Mouse (Mus musculus): ENCODE measurements at regions not wholly inside any gene's neighbourhood (a gene's known extent, or its start where the extent isn't known, plus 50 kb on each side); places are given as distances from the start of the nearest gene placed in this dataset.

GRCm38 (mm10) chr2:75403791-75404190 lies 255.3 kb upstream of the Hnrnpa3 start:
- no peak for DNase-seq (ENCODE audit: low spot score in 2 of 2)

GRCm38 (mm10) chr2:75405524-75406214 lies 253.4 kb upstream of the Hnrnpa3 start:
- DNase-seq (ENCODE audit: low spot score in 2 of 2), result no peak

GRCm38 (mm10) chr2:75406721-75407455 lies 252.2 kb upstream of the Hnrnpa3 start:
- no peak for DNase-seq (ENCODE audit: low spot score in 2 of 2)

GRCm38 (mm10) chr2:75407560-75407959 lies 251.5 kb upstream of the Hnrnpa3 start:
- DNase-seq (ENCODE audit: low spot score in 2 of 2), result no peak

GRCm38 (mm10) chr2:75408016-75408415 lies 251.0 kb upstream of the Hnrnpa3 start:
- no peak for DNase-seq (ENCODE audit: low spot score in 2 of 2)

GRCm38 (mm10) chr2:75409806-75410205 lies 249.3 kb upstream of the Hnrnpa3 start:
- DNase-seq (ENCODE audit: low spot score in 2 of 2), result no peak

GRCm38 (mm10) chr2:75412735-75413134 lies 246.3 kb upstream of the Hnrnpa3 start:
- DNase-seq (ENCODE audit: low spot score in 2 of 2), result no peak

- no peak for DNase-seq (ENCODE audit: low spot score in 2 of 2)
Observed at GRCm38 (mm10) chr2:75418689-75419088, 240.4 kb upstream of the Hnrnpa3 start.

- no peak for DNase-seq (ENCODE audit: low spot score in 2 of 2)
Observed at GRCm38 (mm10) chr2:75419142-75419541, 239.9 kb upstream of the Hnrnpa3 start.

GRCm38 (mm10) chr2:75422798-75423685 lies 236.0 kb upstream of the Hnrnpa3 start:
- DNase-seq (ENCODE audit: low spot score in 2 of 2), result no peak

GRCm38 (mm10) chr2:75423872-75424271 lies 235.2 kb upstream of the Hnrnpa3 start:
- DNase-seq (ENCODE audit: low spot score in 2 of 2), result no peak

- no peak for DNase-seq (ENCODE audit: low spot score in 2 of 2)
Observed at GRCm38 (mm10) chr2:75424363-75424762, 234.7 kb upstream of the Hnrnpa3 start.

GRCm38 (mm10) chr2:75424911-75425310 lies 234.2 kb upstream of the Hnrnpa3 start:
- DNase-seq (ENCODE audit: low spot score in 2 of 2), result no peak

GRCm38 (mm10) chr2:75425384-75425783 lies 233.7 kb upstream of the Hnrnpa3 start:
- no peak for DNase-seq (ENCODE audit: low spot score in 2 of 2)

- no peak for DNase-seq (ENCODE audit: low spot score in 2 of 2)
Observed at GRCm38 (mm10) chr2:75425791-75426190, 233.3 kb upstream of the Hnrnpa3 start.

- no peak for DNase-seq (ENCODE audit: low spot score in 2 of 2)
Observed at GRCm38 (mm10) chr2:75427936-75428458, 231.1 kb upstream of the Hnrnpa3 start.

GRCm38 (mm10) chr2:75430161-75430940 lies 228.7 kb upstream of the Hnrnpa3 start:
- no peak for DNase-seq (ENCODE audit: low spot score in 2 of 2)

- DNase-seq (ENCODE audit: low spot score in 2 of 2), result no peak
Observed at GRCm38 (mm10) chr2:75431981-75432380, 227.1 kb upstream of the Hnrnpa3 start.

GRCm38 (mm10) chr2:75434521-75434920 lies 224.5 kb upstream of the Hnrnpa3 start:
- DNase-seq (ENCODE audit: low spot score in 2 of 2), result no peak

GRCm38 (mm10) chr2:75439522-75440230 lies 219.4 kb upstream of the Hnrnpa3 start:
- DNase-seq (ENCODE audit: low spot score in 2 of 2), result no peak

Data from left cerebral cortex, adult 18-20 months (tissue).